Mouse (Mus musculus) megakaryocyte, adult 5-6 weeks (primary cell): ENCODE measurements around the gene Akr1d1. TPM values are rescaled to one million over a fixed set of nuclear protein-coding genes. Genes with fewer than 3 reads are reported as not detected.

ENCODE experiments used
- ATAC-seq: 2 replicates; pipeline ENCODE4 v1.8.0; 2016; ENCODE audit warnings: mild to moderate bottlenecking, inconsistent platforms; ENCODE audit not compliant: poor library complexity, severe bottlenecking
- total RNA-seq, 2 experiments: library from RNA; stranded (forward) in 1 of 2; stranded (reverse) in 1 of 2; fragments of 153-499, 151-499 nt in 1 of 2; fragments of 221-1000, 200-1000 nt in 1 of 2; gene quantifications; 2 replicates each; pipeline versions ENCODE4 v1.2.3 to v1.2.4; 2015 to 2017

Akr1d1 gene
- not detected in 2 replicates for total RNA-seq (2015)
- not detected in 2 replicates for total RNA-seq (2017)

GRCm38 (mm10) chr6:37529940-37530339 is at the start of gene Akr1d1:
Akr1d1 (plus strand) TSS chr6:37530173.
- ATAC-seq: no peak

DNA sequence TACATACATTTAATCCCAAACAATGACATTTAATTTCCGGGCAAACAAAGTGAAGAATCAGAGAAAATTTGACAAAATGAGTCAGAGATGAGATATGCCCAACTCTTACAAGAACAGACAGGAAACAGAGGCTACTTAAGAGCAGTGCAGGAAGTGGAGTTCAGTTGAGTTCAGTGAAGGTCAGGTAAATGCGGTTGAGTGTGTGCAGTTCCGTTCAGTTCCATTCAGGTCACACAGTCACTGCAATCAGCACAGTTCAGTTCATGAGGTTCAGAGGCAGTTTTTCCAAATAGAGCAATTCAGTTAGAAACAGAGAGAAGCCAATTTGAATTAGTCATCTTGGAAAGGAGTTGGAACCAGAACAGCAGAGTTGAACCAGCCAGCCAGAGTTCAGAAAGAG is 48.8 kb upstream of the Akr1d1 start:
- ATAC-seq: peak; percentile 52

DNA sequence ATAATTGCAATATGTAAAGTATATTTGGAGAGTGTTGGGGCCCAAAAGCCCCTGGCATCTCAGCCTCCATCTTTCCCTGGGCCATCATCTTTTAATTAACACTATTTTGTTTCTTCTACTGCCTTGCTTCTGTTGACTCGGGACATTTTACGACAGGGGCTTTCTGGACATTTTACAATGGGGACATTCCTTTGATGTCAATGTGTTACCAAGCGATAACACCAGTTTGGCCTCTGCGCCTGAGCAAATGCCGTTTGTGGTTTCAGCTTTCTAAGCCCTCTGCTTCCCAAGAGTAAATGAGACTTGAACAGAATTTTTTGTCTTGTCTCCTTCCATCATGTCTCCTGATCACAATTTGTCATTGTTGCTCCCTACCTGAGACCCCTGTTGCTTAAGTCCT is 46.7 kb upstream of the Akr1d1 start:
- ATAC-seq: no peak

- no peak for ATAC-seq
These were observed 45.3 kb upstream of the Akr1d1 start for GRCm38 (mm10) chr6:37484588-37485070.

DNA sequence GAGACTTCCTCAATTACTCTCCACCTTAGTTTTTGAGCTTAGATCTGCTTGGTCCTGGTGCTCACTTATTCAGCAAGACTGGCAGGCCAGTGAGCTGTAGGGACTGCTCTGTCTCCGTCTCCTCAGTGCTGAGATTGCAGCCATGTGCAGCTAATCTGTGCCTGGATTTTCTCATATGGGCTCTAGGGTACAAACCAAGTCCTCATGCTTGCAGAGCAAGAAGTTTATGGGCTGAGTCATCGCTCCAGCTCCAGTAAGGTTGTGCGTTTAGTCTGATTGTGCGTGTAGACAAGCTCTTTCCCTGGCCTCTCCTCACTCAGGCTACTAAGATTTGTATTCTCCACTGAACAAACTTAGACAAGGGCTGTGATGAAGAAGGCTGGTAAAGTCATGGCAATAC is 43.5 kb upstream of the Akr1d1 start:
- ATAC-seq: no peak

GRCm38 (mm10) chr6:37492241-37492640 is 37.7 kb upstream of the Akr1d1 start:
- ATAC-seq: no peak

DNA sequence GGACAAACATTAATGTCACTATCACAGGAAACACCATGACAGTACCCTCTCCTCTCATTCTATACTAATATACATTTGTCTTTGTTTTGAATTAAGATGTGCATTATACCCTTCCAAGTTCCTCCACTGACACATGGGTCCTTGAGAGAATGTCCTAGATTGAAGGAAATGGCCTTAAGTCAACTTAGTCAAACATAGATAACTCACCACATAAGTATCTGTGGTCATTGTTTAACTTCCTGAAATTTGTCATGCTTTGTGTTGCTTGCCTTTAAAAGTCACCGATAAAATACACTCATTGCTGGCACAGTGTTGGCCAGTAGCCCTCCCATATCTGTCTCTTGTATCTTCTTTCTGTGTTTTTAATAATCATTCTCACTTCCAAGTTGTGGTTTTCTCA is 35.0 kb upstream of the Akr1d1 start:
- ATAC-seq: no peak

GRCm38 (mm10) chr6:37496866-37497265 is 33.1 kb upstream of the Akr1d1 start:
- no peak for ATAC-seq

GRCm38 (mm10) chr6:37505588-37505987 is 24.4 kb upstream of the Akr1d1 start:
- no peak for ATAC-seq

- ATAC-seq: no peak
These were observed 23.0 kb upstream of the Akr1d1 start for GRCm38 (mm10) chr6:37506909-37507515.

GRCm38 (mm10) chr6:37510786-37511185 is 19.2 kb upstream of the Akr1d1 start:
- no peak for ATAC-seq

GRCm38 (mm10) chr6:37520631-37521375 is 9.2 kb upstream of the Akr1d1 start:
- ATAC-seq: no peak

DNA sequence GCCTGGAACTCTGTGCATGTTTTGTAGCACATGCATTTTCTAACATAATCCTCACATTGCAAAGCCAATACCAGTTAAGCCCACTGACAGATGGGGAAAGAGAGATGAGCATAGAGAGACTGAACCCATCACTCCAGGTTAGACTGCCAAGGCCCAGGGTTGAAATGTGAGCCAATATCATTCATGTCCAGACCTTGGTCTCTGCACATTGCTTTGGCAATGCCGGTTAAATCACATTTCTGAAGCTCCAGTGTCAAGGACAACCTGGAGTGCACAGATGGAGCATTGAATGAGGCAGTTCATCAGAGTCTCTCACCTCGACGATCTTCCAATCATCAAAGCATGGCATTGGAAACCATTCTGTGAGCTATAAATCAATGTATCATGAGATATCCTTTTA is 2.1 kb downstream of the Akr1d1 start:
- ATAC-seq: no peak

DNA sequence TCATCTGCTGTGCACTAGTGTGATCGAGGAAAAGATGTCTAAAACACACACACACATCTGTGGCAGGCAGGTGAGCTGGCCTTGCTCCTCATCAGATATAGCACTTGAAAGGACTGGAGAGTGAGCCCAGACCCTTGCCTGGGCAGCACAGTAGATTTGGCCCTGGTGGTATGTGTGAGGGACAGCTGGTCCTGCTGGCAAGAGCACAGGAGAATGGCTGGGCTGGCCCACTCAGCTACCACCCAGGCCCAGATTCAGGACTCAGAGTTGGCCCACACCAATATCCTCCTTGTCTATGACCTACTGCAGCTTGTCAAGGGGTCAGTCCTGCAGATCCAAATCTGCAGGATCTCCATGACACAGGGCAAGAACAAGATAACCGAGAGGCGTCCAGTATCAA is 6.9 kb downstream of the Akr1d1 start:
- no peak for ATAC-seq

GRCm38 (mm10) chr6:37537801-37538200 is 7.8 kb downstream of the Akr1d1 start:
- ATAC-seq: no peak

GRCm38 (mm10) chr6:37538792-37539191 is 8.8 kb downstream of the Akr1d1 start:
- no peak for ATAC-seq

- ATAC-seq: no peak
These were observed 9.4 kb downstream of the Akr1d1 start for GRCm38 (mm10) chr6:37539403-37539802.

DNA sequence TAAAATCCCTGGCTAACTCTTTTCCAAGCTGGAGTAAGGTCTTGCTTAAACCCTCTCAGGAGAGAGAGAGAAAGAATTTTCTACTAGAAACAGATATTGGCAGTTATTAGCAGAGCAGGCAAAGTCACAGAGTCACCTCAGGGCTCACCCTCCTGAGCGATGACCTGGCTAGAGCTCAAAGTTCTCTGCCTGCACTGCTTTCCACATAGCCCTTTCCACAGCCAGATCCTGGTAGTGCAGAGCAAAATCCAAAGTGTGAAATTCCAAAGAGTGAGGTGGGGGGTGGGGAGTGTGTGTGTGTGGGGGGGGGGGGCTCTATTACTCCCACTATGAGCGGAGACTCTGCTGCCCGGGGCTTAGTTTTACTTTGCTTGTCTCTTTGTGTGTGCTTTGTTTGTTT is 10.1 kb downstream of the Akr1d1 start:
- no peak for ATAC-seq

DNA sequence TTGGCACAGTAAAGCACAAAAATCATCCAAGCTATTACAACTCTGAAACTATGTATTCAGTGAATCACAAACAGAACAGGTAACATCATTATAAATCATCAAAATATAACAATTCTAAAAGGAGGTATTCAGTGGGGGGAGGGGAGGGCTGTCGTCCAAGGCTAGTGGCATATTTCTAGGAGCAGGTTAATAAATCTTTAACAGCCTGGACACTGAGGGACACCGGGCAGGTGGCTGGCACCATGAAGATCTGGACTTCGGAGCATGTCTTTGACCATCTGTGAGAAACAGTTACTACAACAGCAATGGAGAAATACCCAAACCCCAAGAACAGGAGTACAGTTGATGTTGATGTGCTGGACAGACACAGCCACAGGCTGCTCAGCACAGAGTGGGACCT is 11.2 kb downstream of the Akr1d1 start:
- ATAC-seq: no peak

- ATAC-seq: no peak
These were observed 12.2 kb downstream of the Akr1d1 start for GRCm38 (mm10) chr6:37542145-37542544.

GRCm38 (mm10) chr6:37552760-37553159 is 22.8 kb downstream of the Akr1d1 start:
- no peak for ATAC-seq

DNA sequence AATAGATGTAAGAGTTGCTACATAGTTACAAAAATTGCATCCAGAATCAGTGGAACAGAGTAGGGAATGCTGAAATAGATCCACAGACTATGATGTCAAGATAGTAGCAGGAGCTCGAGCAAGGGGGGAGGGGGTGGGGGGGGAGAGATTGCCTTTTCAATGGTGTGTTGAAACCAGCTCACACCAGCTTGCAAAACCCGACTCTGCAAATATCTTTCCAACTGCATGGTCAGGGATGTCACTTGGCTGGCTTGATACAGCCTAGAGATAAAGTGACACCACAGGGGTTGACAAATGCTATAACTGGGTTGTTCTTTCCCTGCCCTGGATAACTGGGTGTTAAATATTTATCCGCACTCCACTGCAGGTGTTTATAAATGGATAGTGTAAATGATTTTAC is 24.0 kb downstream of the Akr1d1 start:
- no peak for ATAC-seq
